Comparison of ENCODE assay signal across 14 mouse cellular contexts in genomic region chr9:57902132-57902531, GRCm38 (mm10). TPM values are rescaled to one million over a fixed set of nuclear protein-coding genes. Genes with fewer than 3 reads are reported as not detected.
DNase-seq lines count a peak whose midpoint lies in the region; ATAC-seq and TF ChIP-seq lines count a peak whose summit lies in the region.
"Had no signal": no experiment of that assay in that cellular context is flagged by ENCODE, and none has a peak within 500 bp of the region (broad histone marks: within the 10 kb centered on the region; RNA-seq: fewer than 3 reads in every experiment).

No protein-coding gene starts in this region.

- no peak overlapping the region for H3K9ac ChIP-seq in hindbrain, embryonic 16.5 days (ENCODE audit: low read depth, low read length)
- no peak overlapping the region for H3K9ac ChIP-seq in MEL (ENCODE audit: control insufficient read depth, low read depth, low read length, poor library complexity, severe bottlenecking)
- H3K9ac ChIP-seq in forebrain, postnatal 0 days, result no peak overlapping the region
- H3K9ac ChIP-seq in neural tube, embryonic 14.5 days (replicated peaks; ENCODE audit: low read depth, low read length), result no peak overlapping the region
- H3K9ac ChIP-seq: limb, embryonic 12.5 days; lung, embryonic 15.5 days had no signal

- no peak for DNase-seq in hindbrain, embryonic 10.5 days (ENCODE audit: low spot score)
- no peak for DNase-seq in MEL (ENCODE audit: low read depth, low spot score)
- peak; percentile 8 for DNase-seq in forebrain, postnatal 0 days
- DNase-seq in ovary, postnatal 14 days (ENCODE audit: low spot score), result no peak
- DNase-seq in heart, postnatal 4 days, result no peak
- no peak for DNase-seq in adrenal gland, postnatal 14 days
- DNase-seq: adrenal gland, adult 8-10 months; cerebellum, adult 11-12 months; heart, adult 2 months; kidney, postnatal 25 days had no signal

- H3K4me1 ChIP-seq in hindbrain, embryonic 10.5 days (replicated peaks), result peaks cover 25% of the 10 kb centered on the region
- H3K4me1 ChIP-seq in hindbrain, embryonic 16.5 days (ENCODE audit: control insufficient read depth, insufficient read depth, low read depth, low read length), result peaks cover 12% of the 10 kb centered on the region
- H3K4me1 ChIP-seq in MEL (ENCODE audit: control insufficient read depth in 1 of 2, insufficient read depth in 2 of 2, low read length in 2 of 2), result peaks cover 0 to 1% of the 10 kb centered on the region in 2 experiments; a peak in 1 of 4 replicates
- peaks cover 10% of the 10 kb centered on the region for H3K4me1 ChIP-seq in forebrain, postnatal 0 days (ENCODE audit: insufficient read depth)
- peaks cover 7% of the 10 kb centered on the region; the same call in 1 of the 2 replicates for H3K4me1 ChIP-seq in neural tube, embryonic 14.5 days (ENCODE audit: control insufficient read depth, insufficient read depth, low read length)

- H3K79me2 ChIP-seq in MEL (ENCODE audit: control insufficient read depth, insufficient read depth, low read length, poor library complexity), result no peaks in the 10 kb centered on the region

- no peak for TF ChIP-seq EP300 in MEL (IDR thresholded peaks at IDR 0.05; ENCODE audit: low read depth in 1 of 2, low read length in 2 of 2)

- no peaks in the 10 kb centered on the region for H3K36me3 ChIP-seq in hindbrain, embryonic 10.5 days
- H3K36me3 ChIP-seq in hindbrain, embryonic 16.5 days (ENCODE audit: control insufficient read depth, insufficient read depth, low read length), result no peaks in the 10 kb centered on the region
- H3K36me3 ChIP-seq in MEL (ENCODE audit: control insufficient read depth in 1 of 2, insufficient read depth in 2 of 2, low read length in 2 of 2), result no peaks in the 10 kb centered on the region
- H3K36me3 ChIP-seq in forebrain, postnatal 0 days (ENCODE audit: insufficient read depth), result no peaks in the 10 kb centered on the region
- H3K36me3 ChIP-seq in neural tube, embryonic 14.5 days (ENCODE audit: control insufficient read depth, insufficient read depth, low read length), result no peaks in the 10 kb centered on the region
- H3K36me3 ChIP-seq: limb, embryonic 12.5 days; lung, embryonic 15.5 days had no signal

- no peak overlapping the region for H3K4me3 ChIP-seq in hindbrain, embryonic 10.5 days
- H3K4me3 ChIP-seq in hindbrain, embryonic 16.5 days (ENCODE audit: low read length), result no peak overlapping the region
- H3K4me3 ChIP-seq in MEL (ENCODE audit: control insufficient read depth in 1 of 2, insufficient read depth in 1 of 2, low read depth in 2 of 2, low read length in 2 of 2), result no peak overlapping the region
- no peak overlapping the region for H3K4me3 ChIP-seq in forebrain, postnatal 0 days (ENCODE audit: low read depth, low read length)
- H3K4me3 ChIP-seq in neural tube, embryonic 14.5 days (ENCODE audit: low read depth, low read length), result no peak overlapping the region
- H3K4me3 ChIP-seq: heart, adult 2 months; limb, embryonic 12.5 days; lung, embryonic 15.5 days had no signal

- no peaks in the 10 kb centered on the region for H3K27me3 ChIP-seq in hindbrain, embryonic 10.5 days (ENCODE audit: insufficient read depth, poor library complexity, severe bottlenecking)
- no peaks in the 10 kb centered on the region for H3K27me3 ChIP-seq in hindbrain, embryonic 16.5 days (replicated peaks; ENCODE audit: control insufficient read depth, insufficient read depth, low read length)
- H3K27me3 ChIP-seq in MEL (ENCODE audit: control insufficient read depth in 1 of 2, insufficient read depth in 2 of 2, low read length in 2 of 2), result peaks cover 2 to 21% of the 10 kb centered on the region in 2 experiments; a peak in 3 of 4 replicates
- no peaks in the 10 kb centered on the region for H3K27me3 ChIP-seq in forebrain, postnatal 0 days (ENCODE audit: insufficient read depth, low read length)
- no peaks in the 10 kb centered on the region for H3K27me3 ChIP-seq in neural tube, embryonic 14.5 days (ENCODE audit: control insufficient read depth, insufficient read depth, low read length)

- TF ChIP-seq RAD21 in MEL (IDR thresholded peaks at IDR 0.05; ENCODE audit: low read depth, low read length), result no peak

- 73% methylated on average over 4 of the region's 4 CpGs for WGBS in hindbrain, embryonic 10.5 days
- 47% methylated on average over 4 of the region's 4 CpGs for WGBS in hindbrain, embryonic 16.5 days
- 39% methylated on average over 4 of the region's 4 CpGs for WGBS in forebrain, postnatal 0 days
- WGBS in neural tube, embryonic 14.5 days, result 59% methylated on average over 4 of the region's 4 CpGs

- H3K4me2 ChIP-seq in hindbrain, embryonic 16.5 days (ENCODE audit: low read length), result no peak overlapping the region
- H3K4me2 ChIP-seq in forebrain, postnatal 0 days (ENCODE audit: low read depth), result no peak overlapping the region
- no peak overlapping the region for H3K4me2 ChIP-seq in neural tube, embryonic 14.5 days (ENCODE audit: low read depth, low read length)
- H3K4me2 ChIP-seq: limb, embryonic 12.5 days; lung, embryonic 15.5 days had no signal

- H3K27ac ChIP-seq in hindbrain, embryonic 10.5 days, result peak overlapping the region; percentile 64; the same call in 1 of the 2 replicates
- no peak overlapping the region for H3K27ac ChIP-seq in hindbrain, embryonic 16.5 days (ENCODE audit: low read depth, low read length)
- no peak overlapping the region for H3K27ac ChIP-seq in MEL (ENCODE audit: control insufficient read depth, low read depth, low read length)
- 0 out of 2 replicates have a peak overlapping the region, but pooled peaks have one; percentile 79 for H3K27ac ChIP-seq in forebrain, postnatal 0 days (ENCODE audit: low read depth, low read length)
- peak overlapping the region; percentile 66; the same call in 1 of the 2 replicates for H3K27ac ChIP-seq in neural tube, embryonic 14.5 days (ENCODE audit: low read depth, low read length)
- H3K27ac ChIP-seq: heart, adult 2 months; limb, embryonic 12.5 days; lung, embryonic 15.5 days had no signal

- ATAC-seq in hindbrain, embryonic 16.5 days, result no peak
- no peak for ATAC-seq in forebrain, postnatal 0 days
- ATAC-seq in neural tube, embryonic 14.5 days (ENCODE audit: low read depth), result no peak

- no peak for TF ChIP-seq POLR2A in MEL (IDR thresholded peaks at IDR 0.05; ENCODE audit: control insufficient read depth in 1 of 2, insufficient read depth in 1 of 2, low read depth in 1 of 2, low read length in 2 of 2, poor library complexity in 1 of 2)

- no peaks in the 10 kb centered on the region for H3K9me3 ChIP-seq in hindbrain, embryonic 10.5 days
- no peaks in the 10 kb centered on the region for H3K9me3 ChIP-seq in hindbrain, embryonic 16.5 days (ENCODE audit: control insufficient read depth, low read length)
- H3K9me3 ChIP-seq in MEL (replicated peaks; ENCODE audit: insufficient read depth, low read length), result no peaks in the 10 kb centered on the region
- H3K9me3 ChIP-seq in forebrain, postnatal 0 days (ENCODE audit: low read length), result no peaks in the 10 kb centered on the region
- no peaks in the 10 kb centered on the region for H3K9me3 ChIP-seq in neural tube, embryonic 14.5 days (ENCODE audit: control insufficient read depth, low read length)
- H3K9me3 ChIP-seq: limb, embryonic 12.5 days; lung, embryonic 15.5 days had no signal

- TF ChIP-seq CTCF in MEL (IDR thresholded peaks at IDR 0.05 in 2 of 3, conservative IDR thresholded peaks at IDR 0.05 in 1 of 3; ENCODE audit: control insufficient read depth in 1 of 3, insufficient read depth in 1 of 3, low read depth in 2 of 3, low read length in 3 of 3, poor library complexity in 1 of 3, severe bottlenecking in 1 of 3), result no peak
- TF ChIP-seq CTCF in forebrain, postnatal 0 days (IDR thresholded peaks at IDR 0.05; ENCODE audit: low read depth), result no peak

TF ChIP-seq in MEL, 35 proteins besides CTCF, POLR2A, EP300 and RAD21:
- TF ChIP-seq TBP (IDR thresholded peaks at IDR 0.05; ENCODE audit: low read depth, low read length), result peak; percentile 71
- no peak for TF ChIP-seq GATA1 (IDR thresholded peaks at IDR 0.05; ENCODE audit: low read depth, low read length)

RNA-seq across cellular contexts. Expression of gene Ubl7, which starts 8.6 kb away (rescaled TPM):
- 118 and 143 TPM in 2 replicates for polyA plus RNA-seq in hindbrain, embryonic 10.5 days (2016; fragmentation: Nextera tagmentation; extraction: Ambion mirVana)
- 169 and 177 TPM in 2 replicates for polyA plus RNA-seq in hindbrain, embryonic 16.5 days (2015; fragmentation: Nextera tagmentation; extraction: Ambion mirVana)
- total RNA-seq in MEL (2012; rRNA removed), result 22.7 and 23.7 TPM in 2 replicates
- 10 to 100 TPM in 1 of 2 experiments, not detected in 1; 89.6 TPM for polyA plus RNA-seq in MEL (2012; ENCODE audit: insufficient read depth in 1 of 2, insufficient read length in 2 of 2, low read depth in 1 of 2, low replicate concordance in 2 of 2, missing spikeins in 1 of 2)
- total RNA-seq in forebrain, postnatal 0 days (2014; rRNA removed), result 81.7 and 92.6 TPM in 2 replicates
- polyA plus RNA-seq in forebrain, postnatal 0 days (2015; fragmentation: Nextera tagmentation; extraction: Ambion mirVana), result 152 and 155 TPM in 2 replicates
- polyA plus RNA-seq in neural tube, embryonic 14.5 days (2014; fragmentation: Nextera tagmentation; extraction: Ambion mirVana), result 157 and 164 TPM in 2 replicates
- 10 to 100 TPM; 66.3 to 66.5 TPM for total RNA-seq in heart, postnatal 4 days (2021)
- 71.6 and 82.1 TPM in 2 replicates for total RNA-seq in adrenal gland, postnatal 14 days (2021)

RNA-seq across cellular contexts. Expression of gene Sema7a, which starts 37.8 kb away (rescaled TPM):
- polyA plus RNA-seq in hindbrain, embryonic 10.5 days (2016; fragmentation: Nextera tagmentation; extraction: Ambion mirVana), result 0.71 and 1.6 TPM in 2 replicates
- 2.1 and 2.9 TPM in 2 replicates for polyA plus RNA-seq in hindbrain, embryonic 16.5 days (2015; fragmentation: Nextera tagmentation; extraction: Ambion mirVana)
- not detected in 2 replicates for total RNA-seq in MEL (2012; rRNA removed)
- polyA plus RNA-seq in MEL (2012; ENCODE audit: insufficient read depth in 1 of 2, insufficient read length in 2 of 2, low read depth in 1 of 2, low replicate concordance in 2 of 2, missing spikeins in 1 of 2), result under 1 TPM in 1 of 2 experiments, not detected in 1; 0.03 TPM
- 27.2 and 43.0 TPM in 2 replicates for total RNA-seq in forebrain, postnatal 0 days (2014; rRNA removed)
- polyA plus RNA-seq in forebrain, postnatal 0 days (2015; fragmentation: Nextera tagmentation; extraction: Ambion mirVana), result 2.4 and 3.2 TPM in 2 replicates
- 5.6 and 7.2 TPM in 2 replicates for polyA plus RNA-seq in neural tube, embryonic 14.5 days (2014; fragmentation: Nextera tagmentation; extraction: Ambion mirVana)
- total RNA-seq in heart, postnatal 4 days (2021), result 10 to 100 TPM; 26.0 to 30.1 TPM
- total RNA-seq in adrenal gland, postnatal 14 days (2021), result 18.4 and 23.5 TPM in 2 replicates

Comparison
In these comparisons a context has a peak if more than half of its experiments do, and no peak if none do; other contexts are left out.
1. H3K27ac ChIP-seq: peak in hindbrain, embryonic 10.5 days (single experiment), forebrain, postnatal 0 days (single experiment) and neural tube, embryonic 14.5 days (single experiment); none in hindbrain, embryonic 16.5 days (single experiment) and MEL (single experiment).